Mouse (Mus musculus) heart, postnatal 14 days (tissue): ENCODE results near the gene Brf1. TPM values are rescaled to one million over a fixed set of nuclear protein-coding genes. Genes with fewer than 3 reads are reported as not detected.

Experiments
- DNase-seq, 2 experiments: peaks; one replicate each; pipeline ENCODE4 v3.0.0; 2021 to 2022
- intact Hi-C: fragments of 180-260 bp; cut with DNase I; formaldehyde crosslinking; loops from one replicate; pipeline ENCODE4 v1.15.1; 2025
- total RNA-seq, 2 experiments: library from RNA; stranded (reverse); gene quantifications; 2 replicates each; pipeline ENCODE4 v1.2.3; 2021

Brf1 gene
- total RNA-seq, 2 experiments from 2014 or later: 28.3 to 28.8 TPM

DNA sequence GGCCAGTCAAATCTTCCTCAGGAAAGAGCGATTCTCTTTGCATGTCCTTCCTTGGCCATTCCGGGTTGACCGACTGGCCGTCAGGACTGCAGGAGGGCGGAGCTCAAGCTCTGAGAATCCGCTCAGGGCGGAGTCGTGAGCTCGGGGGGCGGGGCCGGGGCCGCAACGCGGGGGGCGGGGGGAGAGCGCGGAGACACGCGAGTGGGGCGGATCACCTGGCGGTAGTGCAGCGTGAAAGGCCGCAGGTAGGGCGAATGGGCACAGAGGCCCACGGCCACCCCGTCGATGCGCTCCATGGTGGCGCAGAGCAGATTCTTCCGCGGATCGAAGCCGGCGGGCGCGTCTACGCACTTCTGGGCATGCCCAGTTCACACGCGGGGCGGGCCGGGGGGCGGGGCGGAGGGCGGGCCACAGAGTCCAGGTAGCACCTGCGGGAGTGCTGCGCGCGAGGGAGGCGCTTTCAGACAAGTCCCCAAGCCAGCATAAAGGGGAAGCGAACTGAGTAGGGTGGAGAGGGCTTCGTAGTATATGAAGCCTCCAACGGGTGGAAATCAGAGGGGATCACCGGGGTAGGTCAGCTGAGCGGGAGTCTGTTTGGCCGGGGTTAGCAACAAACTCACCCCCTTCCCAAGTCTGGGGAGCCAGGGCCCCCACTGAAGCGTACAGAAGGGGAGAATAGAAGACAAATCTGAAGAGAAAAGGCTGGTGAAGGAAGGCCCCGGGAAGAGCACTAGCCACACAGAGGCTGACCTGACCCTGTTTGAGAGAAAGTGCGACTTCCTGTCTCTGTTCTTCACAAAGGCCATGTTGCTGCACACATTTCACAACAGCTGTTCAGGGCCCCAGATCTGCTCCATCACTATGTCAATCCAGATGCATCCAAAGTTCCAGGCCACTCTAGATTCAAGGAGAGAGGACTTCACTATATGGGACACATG is 58.5 kb downstream of the Brf1 start, which contains the start of gene Nudt14:
Gene Nudt14 (minus strand): TSS at position 349 of the 938 bp plus-strand sequence.
- intact Hi-C loops: no loop called here
- peak; percentile 79 for DNase-seq

DNA sequence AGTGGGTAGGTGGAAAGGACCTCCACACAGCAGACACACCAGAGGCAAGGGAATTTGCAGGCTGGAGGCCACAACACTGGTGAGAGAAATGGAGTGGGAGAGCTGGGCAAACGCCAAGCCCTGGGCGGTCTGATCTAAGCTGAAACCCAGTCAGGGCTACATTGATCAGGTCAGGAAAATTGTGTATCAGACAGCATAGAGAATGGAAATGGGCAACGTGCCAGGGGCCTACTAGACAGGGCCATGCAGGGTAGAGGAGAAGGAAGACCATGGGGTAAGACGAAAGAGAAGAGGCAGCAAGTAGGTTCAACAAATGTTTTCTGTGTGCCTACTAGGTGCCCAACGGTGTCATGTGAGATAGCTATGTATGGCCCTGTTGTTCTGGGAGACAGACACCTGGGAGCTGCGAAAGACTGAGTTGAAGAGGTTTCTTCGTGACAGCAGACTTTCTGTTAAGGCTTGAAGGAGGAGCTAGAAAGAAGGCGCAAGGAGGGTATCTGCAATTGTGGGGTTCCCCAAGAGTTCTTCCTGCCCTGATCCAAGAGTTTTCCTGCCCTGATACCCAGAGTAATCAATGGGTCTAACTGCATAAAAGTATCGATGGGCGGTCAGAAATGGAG is 59.2 kb downstream of the Brf1 start:
- intact Hi-C loops: no loop called here
- DNase-seq: peak in 1 of 2 experiments; percentile 33

DNA sequence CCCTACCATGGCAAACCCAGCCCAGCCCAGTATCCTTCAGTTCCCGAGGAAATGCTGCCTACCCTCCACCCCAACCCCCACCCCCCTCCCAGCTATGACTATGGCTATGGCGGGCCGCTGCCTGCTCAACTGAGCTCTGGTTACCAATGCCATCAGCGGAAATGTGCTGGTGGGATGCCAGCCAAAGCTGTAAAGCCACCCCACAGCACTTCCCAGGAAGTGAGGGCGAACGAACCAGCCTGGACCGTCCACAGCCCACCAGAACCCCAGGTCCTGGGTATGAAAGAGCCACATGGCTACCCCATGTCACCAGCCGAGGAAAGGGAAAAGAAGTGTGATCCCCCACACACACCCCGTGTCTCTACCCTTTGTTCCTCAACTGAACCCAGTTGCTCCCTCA is 59.8 kb downstream of the Brf1 start:
- no peak for DNase-seq
- intact Hi-C loops: no loop called here

DNA sequence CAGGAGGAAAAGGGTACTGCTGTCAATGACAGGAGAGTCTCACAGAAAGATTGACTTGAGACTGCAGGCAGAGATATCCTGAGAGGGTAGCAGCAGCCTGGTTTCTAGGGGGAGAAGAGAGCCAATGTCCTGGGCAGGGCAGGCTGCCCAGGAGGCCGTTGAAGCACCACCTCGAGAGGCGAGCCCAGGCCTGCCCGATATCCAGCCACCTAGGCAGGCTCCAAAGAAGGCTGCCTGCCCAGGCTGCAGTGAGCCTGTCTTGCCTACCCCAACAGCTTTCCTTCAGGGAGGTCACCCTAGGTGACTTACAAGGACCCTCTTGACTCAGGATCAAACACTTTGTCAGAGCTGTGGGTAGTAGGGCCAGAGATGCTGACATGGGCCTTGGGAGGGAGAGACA is 60.3 kb downstream of the Brf1 start:
- DNase-seq: no peak
- intact Hi-C loops: no loop called here

DNA sequence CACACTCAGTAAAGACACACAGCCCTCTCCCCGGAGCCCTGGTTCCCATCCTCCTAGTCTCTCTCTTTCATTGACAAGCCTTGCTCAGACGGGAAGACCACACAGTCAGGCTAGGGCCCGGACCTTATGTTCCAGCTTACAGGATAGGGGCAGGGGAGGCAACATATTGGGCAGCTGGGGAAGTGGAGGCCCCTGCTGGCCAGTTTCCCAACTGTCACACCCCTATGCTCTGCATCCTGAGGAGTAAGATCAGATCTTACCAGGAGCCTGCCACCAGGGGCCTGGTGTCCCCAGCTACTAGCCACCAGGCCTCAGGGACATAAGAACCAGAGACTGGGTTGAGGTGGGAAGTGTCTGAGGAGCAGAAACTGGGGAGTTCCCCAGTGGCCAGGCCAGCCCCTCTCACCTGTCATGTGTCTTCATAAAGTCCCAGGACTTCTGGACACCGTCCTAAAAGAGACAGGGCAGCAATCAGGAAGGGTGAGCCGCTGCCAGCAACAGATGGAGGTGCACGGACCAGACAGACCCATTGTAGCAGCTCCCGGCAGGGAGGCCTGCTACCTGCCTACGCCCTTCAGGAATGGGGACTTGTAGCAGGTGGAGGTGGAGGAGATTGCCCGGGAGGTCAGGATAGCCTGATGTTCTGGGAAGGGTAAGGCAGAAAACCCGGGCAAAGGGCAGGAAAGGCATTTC is 61.5 kb downstream of the Brf1 start:
- intact Hi-C loops: no loop called here
- DNase-seq: no peak

DNA sequence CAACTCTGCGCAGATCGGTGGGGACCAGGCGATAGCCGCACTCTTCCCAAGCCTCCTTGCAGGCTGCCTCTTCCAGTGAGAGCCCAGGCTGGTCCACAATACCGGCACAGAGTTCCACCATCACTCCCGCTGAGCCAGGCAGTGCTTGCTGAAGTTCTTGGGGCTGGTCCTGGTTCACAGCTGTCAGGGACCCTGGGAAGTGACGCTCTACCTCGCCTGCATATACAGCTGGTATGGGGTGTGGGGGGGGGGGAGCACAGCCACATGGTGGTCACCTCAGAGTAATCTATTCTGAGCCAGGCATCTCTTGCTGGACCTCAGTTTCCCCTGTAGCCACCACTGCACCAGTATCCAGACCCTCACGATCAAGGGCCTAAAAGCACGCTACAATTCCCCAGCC is 62.1 kb downstream of the Brf1 start:
- no peak for DNase-seq
- intact Hi-C loops: no loop called here

DNA sequence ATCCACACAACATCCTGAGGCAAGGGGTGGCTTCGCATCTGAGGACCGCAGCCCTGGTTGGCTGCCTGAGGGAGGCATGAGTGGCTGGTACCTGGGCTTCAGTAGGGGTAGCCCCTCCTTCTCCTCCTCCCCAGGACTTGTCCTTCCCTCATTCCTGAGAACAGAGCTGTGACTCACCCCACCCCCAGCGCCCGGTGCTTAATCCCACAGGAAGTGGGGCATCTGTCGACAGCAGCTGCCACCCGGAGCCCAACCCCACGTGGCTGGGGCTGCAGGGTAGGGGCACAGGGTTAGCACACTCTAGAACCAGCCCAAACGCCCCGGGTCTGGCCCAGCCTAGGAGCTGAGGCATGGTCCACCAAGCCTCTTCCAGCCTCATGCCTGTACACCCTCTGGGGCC is 62.6 kb downstream of the Brf1 start:
- no peak for DNase-seq

DNA sequence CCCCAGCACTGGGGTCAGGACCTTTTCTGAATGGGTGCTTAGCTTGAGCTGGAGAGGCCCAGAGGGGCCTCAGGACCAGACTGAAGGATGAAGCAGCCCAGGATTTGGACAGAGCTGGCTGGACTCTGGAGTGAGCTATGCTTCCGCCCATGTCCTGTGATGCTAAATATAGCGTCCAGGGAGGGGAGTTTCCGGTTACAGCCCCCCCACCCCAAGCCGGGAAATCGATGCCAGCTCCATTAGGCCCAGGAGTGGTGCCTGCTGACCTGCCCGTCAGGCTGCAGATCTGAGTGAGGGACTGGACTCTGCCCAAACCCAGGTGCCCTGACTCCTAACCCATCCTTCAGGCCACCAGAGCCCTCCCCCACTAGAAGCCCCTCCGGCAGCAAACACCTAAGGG is 67.9 kb downstream of the Brf1 start:
- intact Hi-C loops: no loop called here
- no peak for DNase-seq

More for the DNA sequence above, 62.6 kb downstream of the Brf1 start:
- intact Hi-C loops: no loop called here

DNA sequence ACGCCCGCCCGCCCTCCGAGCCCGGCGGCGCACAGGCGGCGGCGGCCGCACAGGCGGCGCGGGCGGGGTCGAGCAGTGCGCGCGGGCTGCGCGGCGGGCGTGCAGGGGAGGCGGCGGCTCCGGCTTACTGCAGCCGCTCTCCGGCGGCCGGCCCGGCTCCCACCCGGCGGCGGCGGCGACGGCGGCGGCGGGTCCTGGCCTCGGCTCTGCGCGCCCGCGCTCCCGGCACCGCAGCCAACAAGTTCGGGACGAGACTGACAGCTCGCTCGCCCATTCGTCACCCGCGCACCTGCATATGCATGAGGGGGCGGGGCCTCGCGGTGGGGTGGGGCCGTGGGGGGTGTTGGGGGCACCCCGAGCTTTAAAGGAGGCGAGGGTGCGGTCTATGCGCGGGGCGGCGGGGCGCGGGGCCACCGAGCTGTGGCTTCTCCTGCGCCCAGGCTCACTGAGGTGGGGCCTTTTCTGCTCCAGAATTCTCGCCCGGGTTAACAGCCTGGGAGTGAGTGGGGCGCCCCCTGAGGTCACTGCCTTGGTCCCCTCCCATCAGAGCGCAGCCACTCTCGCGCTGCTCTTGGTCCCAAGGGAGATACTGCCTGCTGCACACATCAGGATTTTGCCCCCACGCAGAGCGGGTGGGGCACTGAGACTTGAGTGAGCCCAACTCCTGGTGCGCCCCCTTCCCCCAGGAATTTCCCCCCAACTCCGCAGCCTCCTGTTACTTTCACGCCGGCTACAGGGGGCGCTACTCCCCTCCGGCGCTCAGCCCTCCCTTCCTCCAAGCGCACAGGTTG is 70.7 kb downstream of the Brf1 start, which contains the start of gene Jag2:
Gene Jag2 (minus strand): TSS at position 215 of the 791 bp plus-strand sequence.
- intact Hi-C loops: loop anchor here (2.0 kb wide), 1 partner anchor 53 kb away; no protein-coding TSS in a partner anchor
- peak; percentile 72 to 77 for DNase-seq

DNA sequence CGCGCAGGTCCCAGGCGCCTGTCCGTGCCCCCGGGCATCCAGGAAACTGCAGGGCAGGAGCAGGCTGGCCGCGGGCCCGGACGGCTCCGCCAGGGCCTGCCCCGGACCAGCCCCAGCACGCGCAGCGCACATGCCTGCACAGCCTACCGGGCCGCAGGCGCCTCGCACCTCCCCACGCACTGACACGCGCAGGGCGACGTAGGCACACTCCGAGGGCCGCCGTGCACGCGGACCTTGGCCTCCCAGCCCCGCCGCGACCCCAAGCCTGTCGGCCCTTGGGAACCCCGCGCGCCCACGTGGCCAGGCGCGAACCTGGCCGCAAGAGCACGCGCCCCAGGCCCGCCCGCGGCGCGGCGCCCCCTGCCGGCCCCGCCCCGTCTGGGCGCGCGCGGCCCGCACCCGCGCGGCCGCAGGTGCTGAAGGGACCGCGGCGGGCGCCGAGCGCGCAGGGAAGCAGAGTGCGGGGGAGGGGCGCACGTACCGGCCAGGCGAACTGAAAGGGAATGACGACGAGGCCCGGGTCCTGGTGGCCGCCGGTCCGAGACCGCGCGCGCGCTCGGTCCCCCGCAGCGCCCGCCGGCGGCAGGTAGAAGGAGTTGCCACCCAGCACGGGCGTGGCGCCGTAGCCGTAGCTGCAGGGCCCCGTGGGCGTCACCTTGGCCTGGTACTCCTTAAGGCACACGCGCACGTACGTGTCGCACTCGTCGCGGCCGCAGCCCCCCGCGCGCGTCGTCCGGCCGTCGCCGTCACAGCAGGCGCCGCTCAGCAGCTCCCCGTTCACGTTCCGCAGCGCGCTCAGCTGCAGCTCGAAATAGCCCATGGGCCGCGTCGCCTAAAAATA is 71.9 kb downstream of the Brf1 start:
- DNase-seq: peak; percentile 38 to 46

DNA sequence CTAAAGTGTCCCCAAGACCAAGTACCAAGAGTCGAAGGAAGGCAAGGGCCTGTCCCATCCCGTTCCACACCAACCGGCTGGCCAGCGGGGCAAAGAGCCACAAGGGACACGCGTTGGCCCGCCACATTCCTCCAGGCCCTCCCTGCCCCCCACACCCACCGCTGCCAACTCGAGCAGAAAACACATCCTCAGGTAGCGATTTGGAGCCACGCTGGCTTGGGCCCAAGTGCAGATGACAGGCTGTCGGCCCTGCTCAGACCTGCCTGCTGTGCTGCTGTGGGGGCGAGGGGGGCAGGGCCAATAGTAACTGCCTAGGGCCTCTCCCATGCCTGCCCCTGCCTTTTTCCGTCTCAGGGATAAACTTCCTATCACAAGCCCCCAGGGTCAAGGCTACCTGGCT is 73.2 kb downstream of the Brf1 start:
- intact Hi-C loops: no loop called here
- no peak for DNase-seq

More for the DNA sequence above, 71.9 kb downstream of the Brf1 start:
- intact Hi-C loops: no loop called here

DNA sequence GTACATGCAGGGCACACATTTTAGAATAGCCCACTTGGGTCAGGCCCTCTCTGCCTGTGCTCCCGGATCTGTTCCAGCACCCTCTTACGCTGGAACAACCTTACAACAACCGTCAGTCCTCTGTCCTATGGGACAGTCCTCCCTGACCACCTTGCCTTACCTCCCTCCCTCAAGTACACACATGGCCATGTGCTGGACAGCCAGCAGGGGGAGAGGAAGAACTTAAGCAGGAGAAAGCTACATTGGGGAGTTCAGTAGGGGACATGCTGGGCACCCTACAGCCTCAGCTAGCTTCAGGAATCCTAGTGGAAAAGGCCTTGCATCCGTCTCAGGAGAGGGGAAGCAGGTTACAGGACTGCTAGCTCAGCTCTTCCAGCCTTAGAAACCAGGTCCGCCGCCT is 74.6 kb downstream of the Brf1 start:
- no peak for DNase-seq
- intact Hi-C loops: no loop called here

DNA sequence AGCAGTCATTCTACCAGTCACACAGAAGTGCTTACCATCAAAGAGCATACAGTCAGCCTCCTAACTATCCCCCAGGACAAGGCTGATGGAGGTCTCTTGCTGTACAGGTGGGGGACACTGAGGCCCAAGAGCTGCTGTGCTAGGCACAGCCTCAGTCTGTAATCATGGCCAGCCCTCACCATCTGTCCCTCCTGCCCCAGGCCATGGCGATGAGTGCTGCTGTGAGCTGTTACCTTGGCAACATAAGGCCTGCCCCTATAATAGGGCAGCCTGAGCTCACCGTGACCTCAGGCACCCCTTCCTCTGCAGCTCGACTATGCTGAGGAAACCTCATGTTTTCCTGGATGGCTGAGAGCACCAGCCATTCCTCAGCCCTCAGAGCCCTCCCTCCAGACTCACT is 78.0 kb downstream of the Brf1 start:
- intact Hi-C loops: no loop called here
- DNase-seq: no peak

DNA sequence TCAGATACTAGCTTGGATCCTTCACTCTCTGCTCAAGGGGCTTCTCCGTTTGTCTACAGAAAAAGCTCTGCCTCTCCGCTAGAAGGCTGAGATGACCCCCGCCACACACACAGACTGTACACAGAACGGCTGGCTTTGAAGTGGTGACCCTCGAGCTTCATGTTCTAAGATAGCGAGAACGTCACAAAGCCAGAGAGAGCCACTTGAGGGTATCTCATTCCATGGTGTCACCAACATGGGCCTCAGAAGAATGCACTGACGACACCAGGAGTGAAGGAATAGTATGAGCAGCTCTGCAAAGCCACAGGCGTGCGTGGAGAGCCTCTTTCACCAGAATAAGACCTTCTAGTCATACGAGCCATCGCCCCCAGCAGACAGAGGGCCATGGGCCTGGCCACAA is 79.0 kb downstream of the Brf1 start:
- intact Hi-C loops: no loop called here
- no peak for DNase-seq

DNA sequence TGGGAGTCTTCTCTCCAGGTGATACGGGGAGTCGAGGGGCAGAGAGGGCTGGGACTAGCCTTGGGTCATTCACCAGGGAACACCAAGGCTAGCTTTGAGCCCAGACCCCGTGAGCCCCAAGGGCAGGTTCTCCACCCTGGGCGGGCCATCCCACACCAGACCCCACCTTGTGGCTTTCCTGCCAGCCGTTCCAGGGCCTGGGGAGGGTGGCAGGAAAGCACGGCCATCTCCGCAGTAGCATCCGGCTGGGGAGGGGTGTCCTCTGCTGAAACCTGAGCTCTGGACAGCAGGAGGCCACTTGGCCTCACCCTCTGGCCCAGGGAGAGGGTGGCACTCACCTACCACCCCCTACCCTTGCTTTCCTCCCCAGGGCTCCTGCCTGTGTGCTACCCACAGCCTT is 82.6 kb downstream of the Brf1 start:
- peak in 1 of 2 experiments; percentile 48 for DNase-seq
- intact Hi-C loops: no loop called here

DNA sequence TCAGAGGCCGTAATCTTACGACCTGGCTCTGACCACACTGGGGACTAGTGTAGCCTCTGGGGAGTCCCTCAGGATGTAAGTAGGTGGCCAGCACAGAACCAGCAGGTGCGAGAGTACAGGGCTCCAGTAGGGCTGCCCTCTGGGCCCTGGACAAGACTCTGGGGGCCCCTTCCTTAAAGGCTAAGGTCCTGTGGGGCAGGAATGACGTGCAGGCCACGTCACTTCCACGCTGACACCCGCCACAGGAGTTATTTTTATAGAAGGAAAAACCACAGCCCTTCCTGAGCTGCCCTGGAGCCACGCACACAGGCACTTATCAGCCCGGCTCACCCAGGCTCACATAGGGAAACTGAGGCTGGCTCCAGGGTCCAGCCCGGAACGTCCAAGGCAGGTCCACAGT is 83.0 kb downstream of the Brf1 start:
- intact Hi-C loops: no loop called here
- peak; percentile 34 to 43 for DNase-seq

DNA sequence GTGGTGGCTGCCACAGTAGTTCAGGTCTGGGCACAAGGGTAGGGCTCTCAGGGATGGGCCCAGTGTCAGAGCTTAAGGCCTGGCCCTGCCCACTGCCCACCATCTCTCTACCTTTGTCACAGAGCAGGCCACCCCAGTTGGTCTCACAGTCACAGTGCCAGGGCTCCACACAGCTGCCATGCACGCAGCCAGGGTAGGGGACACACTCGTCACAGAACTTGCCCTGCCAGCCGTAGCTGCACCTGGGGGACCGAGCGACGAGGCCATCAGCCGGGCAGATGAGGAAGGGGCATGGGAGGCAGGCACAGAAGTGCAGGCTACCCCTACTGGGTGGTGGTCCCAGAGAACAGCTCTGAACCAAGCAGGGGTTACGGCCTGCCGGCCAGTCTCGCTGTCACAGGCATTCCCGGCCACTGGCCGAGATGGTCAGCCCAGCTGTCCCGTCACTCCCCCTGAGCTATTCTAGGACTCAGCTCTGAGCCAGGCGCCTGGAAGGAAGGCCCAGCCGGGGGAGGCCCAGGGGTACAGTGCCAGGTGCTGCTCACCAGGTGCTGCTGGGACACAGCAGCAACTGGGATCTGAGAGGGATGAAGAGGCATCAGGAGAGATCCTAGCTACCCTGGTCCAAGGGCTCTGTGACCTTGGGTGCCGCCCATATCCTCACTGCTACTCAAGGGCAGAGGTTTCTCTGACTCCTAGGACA is 83.7 kb downstream of the Brf1 start:
- DNase-seq: peak; percentile 64 to 75
- intact Hi-C loops: no loop called here

DNA sequence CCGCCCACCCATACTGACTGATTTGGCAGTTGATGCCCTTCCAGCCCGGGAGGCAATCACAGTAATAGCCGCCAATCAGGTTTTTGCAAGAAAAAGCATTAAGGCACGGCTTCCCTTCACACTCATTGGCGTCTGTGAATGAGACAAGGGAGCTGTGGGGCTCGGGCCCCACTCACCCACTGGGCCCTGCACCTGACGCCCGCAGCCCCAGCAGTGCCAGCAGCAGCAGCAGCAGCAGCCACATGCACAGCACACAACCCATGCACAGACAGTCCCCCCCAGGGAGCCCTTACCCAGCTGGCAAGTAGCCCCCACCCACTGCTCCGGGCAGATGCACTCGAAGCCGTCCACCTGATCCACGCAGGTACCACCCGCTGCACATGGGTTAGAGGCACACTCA is 84.9 kb downstream of the Brf1 start:
- intact Hi-C loops: no loop called here
- DNase-seq: no peak

DNA sequence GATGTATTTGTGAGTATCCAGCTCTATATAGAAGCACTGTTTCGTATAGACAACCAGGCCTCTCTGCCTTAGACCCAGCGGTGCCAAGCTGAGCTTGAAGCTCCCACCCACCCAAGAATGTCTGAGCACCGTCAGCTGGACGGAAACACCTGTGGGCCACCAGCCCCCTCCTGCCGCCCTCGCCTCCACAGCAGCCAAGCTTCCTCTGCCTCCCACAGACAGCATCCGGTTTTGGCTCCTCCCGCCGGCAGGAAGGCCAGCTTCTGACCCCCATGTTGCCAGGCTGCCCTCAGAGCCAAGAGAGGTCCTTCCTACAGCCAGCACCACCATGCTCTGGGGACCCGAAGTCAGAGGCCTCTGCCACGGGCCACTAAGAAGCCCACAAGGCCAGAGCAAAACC is 86.0 kb downstream of the Brf1 start:
- DNase-seq: peak; percentile 40 to 54
- intact Hi-C loops: no loop called here
